Mouse (Mus musculus): ENCODE measurements at regions not wholly inside any gene's neighbourhood (a gene's known extent, or its start where the extent isn't known, plus 50 kb on each side); places are given as distances from the start of the nearest gene placed in this dataset.

DNA sequence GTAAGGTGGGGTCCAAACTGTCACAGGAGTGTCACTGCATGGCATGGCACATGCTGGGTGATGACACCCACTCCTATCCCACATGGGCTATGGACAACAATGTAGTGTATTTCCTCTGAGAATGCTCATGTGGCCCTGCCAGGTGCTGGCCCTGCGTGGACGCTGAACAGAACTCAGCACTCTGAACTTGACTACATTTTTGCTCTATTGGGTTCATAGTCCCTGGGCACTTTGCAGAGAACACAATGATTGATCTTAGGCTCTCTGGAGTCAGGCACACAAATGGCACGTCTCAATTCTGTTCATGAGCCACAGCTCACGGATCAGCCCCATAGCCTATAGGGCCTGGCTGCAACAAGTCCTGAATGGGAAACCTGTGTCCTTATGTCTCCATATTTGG, 525.0 kb upstream of the Lrrc6 start:
- no peaks in the 10 kb centered on the region for H3K27me3 ChIP-seq (ENCODE audit: control insufficient read depth, insufficient read depth, low read length, poor library complexity, severe bottlenecking)
- no peaks in the 10 kb centered on the region for H3K36me3 ChIP-seq (ENCODE audit: control insufficient read depth, insufficient read depth, low read length, poor library complexity, severe bottlenecking)
- DNase-seq (ENCODE audit: low read depth, low spot score), result no peak

DNA sequence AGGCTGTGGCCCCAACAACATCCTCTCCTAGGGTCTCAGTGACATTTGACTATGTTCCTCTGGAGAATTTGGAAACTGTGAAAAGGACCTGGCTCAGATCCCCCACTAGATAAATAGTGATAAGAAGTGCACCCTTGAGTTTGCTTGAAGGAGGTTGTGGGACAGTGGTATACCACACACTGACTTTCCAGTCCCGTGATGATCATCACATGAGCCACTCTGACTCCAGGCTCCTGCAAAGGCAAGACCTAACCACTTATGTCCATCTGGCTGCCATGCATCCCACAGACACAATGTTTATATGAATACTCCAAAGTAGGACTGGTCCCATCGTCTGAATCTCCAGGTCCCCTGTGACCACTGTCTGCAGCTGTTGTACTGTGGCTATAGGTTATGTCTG, 523.7 kb upstream of the Lrrc6 start:
- no peaks in the 10 kb centered on the region for H3K36me3 ChIP-seq (ENCODE audit: control insufficient read depth, insufficient read depth, low read length, poor library complexity, severe bottlenecking)
- no peaks in the 10 kb centered on the region for H3K27me3 ChIP-seq (ENCODE audit: control insufficient read depth, insufficient read depth, low read length, poor library complexity, severe bottlenecking)
- no peak for DNase-seq (ENCODE audit: low read depth, low spot score)

DNA sequence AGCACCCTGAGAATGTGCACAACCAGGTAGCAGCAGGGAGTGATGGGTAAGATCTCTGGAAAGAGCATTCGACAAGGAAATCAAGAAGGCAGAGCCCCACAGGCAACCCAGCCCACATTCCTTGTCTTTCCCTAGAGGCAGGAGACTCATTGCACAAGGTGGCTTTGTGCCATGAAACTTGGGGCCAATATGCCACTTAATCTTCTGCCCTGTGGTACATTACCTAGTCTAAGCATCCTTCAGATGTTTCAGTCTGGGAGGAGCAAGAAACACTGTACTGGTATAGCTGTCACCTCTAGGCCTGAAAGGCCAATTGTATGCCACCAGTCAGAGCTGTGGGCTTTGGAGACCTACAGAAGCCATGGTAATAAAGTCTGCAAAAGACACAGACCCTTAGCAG, 522.4 kb upstream of the Lrrc6 start:
- no peak for DNase-seq (ENCODE audit: low read depth, low spot score)
- H3K36me3 ChIP-seq (ENCODE audit: control insufficient read depth, insufficient read depth, low read length, poor library complexity, severe bottlenecking), result no peaks in the 10 kb centered on the region
- H3K27me3 ChIP-seq (ENCODE audit: control insufficient read depth, insufficient read depth, low read length, poor library complexity, severe bottlenecking), result no peaks in the 10 kb centered on the region

DNA sequence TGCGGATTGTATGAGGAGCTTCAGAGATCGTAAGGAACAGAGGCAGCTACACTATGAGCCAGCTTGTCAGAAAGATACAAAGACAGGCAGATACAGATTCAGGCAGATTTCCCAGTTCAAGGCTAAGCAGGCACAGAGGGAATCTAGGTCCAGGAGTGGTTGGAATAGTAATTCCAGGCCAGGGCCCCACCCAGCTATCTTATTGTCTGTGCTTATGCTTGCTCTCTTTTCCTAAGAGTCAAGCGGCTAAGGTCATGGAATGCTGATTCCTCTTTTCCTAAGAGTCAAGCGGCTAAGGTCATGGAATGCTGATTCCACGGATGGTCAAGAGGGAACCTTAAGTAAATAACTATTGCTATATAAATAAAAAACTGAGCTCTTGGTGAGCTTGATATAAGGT, 520.7 kb upstream of the Lrrc6 start:
- no peaks in the 10 kb centered on the region for H3K36me3 ChIP-seq (ENCODE audit: control insufficient read depth, insufficient read depth, low read length, poor library complexity, severe bottlenecking)
- no peaks in the 10 kb centered on the region for H3K27me3 ChIP-seq (ENCODE audit: control insufficient read depth, insufficient read depth, low read length, poor library complexity, severe bottlenecking)
- no peak for DNase-seq (ENCODE audit: low read depth, low spot score)

DNA sequence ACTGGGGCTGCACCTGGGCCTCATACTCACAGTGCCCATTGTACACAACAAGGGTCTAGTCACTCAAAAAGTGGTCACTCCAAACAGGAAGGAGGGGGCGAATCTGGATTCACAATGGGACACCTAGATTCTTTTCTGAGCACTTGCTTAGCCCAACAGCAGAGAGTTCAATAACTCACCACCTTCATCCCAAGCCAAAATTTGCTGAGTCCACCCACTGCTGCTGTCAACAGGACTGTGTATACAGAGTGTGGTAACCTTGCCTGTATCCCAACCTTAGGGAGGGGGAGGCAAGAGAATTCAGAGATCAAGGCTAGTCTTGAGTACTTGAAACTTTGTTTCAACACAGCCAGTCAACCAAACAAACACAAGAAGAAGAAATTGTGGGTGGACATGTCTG, 519.2 kb upstream of the Lrrc6 start:
- no peak for DNase-seq (ENCODE audit: low read depth, low spot score)
- Histone ChIP-seq H3K36me3 (ENCODE audit: control insufficient read depth, insufficient read depth, low read length, poor library complexity, severe bottlenecking) (no peaks in the 10 kb centered on the region; the same call in 1 of the 2 replicates), H3K27me3 (ENCODE audit: control insufficient read depth, insufficient read depth, low read length, poor library complexity, severe bottlenecking) (no peaks in the 10 kb centered on the region)

DNA sequence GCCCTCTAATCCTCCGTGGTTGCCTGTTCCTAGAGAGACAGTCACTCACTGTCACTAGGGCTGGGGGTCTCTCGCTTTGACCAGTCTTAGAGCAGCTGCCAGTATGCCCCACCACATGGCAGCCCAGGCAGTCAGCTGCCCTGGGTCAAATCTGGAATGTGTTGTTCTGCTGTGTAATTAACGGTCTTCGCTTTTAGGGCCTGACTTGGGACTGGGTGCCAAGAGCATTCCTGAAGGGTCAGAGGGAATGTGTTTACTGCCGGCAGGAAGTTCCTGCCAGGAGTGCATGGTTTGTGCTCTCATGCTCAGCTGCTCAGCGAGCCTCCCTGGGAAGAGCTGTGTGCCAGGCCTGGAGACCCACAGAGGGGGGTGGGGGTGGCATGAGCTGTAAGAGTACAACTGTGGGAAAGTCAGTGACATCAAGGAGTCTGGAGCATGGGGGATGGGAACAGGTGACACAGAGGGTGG, 518.5 kb upstream of the Lrrc6 start:
- H3K36me3 ChIP-seq (ENCODE audit: control insufficient read depth, insufficient read depth, low read length, poor library complexity, severe bottlenecking), result no peaks in the 10 kb centered on the region; the same call in 1 of the 2 replicates

More for the DNA sequence above, 518.5 kb upstream of the Lrrc6 start:
- no peak for DNase-seq (ENCODE audit: low read depth, low spot score)
- no peaks in the 10 kb centered on the region for H3K27me3 ChIP-seq (ENCODE audit: control insufficient read depth, insufficient read depth, low read length, poor library complexity, severe bottlenecking)

Data from splenic B cell, adult 2 months (primary cell).